Mouse (Mus musculus) ovary, postnatal 36 days (tissue): ENCODE data around the gene Gm7173.

ENCODE experiments used
- DNase-seq: peaks from one replicate; pipeline ENCODE4 v3.0.0; 2022; ENCODE audit warnings: low spot score, mixed read lengths

Gm7173 gene

GRCm38 (mm10) chrX:79516977-79517645, at the start of gene Gm7173:
Gm7173 (minus strand) TSS chrX:79517285.
- peak; percentile 41 for DNase-seq

GRCm38 (mm10) chrX:79517646-79518016, 546 bp upstream of the Gm7173 start:
- DNase-seq: no peak

DNA sequence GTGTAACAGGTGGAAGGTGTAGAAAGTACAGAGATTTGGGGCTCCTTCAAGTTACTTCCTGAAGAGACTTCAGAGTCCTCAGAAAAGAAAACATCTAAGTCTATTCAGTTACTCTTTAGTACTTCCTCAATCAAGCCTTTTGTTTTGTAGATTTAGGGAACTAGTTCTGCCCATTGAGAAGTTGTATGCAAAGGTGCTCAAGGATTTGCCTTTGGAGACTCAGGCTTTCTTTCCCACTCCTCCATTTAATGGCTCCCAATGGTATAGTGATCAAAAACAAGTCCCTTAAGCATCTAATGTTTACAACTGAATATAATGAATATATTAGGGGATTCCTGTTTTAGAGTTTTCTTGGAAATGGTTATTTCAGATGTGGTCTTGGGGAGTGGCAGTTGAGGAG, 200.3 kb downstream of the Gm7173 start:
- no peak for DNase-seq
